ENCODE assay signal across 8 mouse cellular contexts in genomic region chr11:78177437-78177836, GRCm38 (mm10). TPM values are rescaled to one million over a fixed set of nuclear protein-coding genes. Genes with fewer than 3 reads are reported as not detected.
DNase-seq lines count a peak whose midpoint lies in the region; ATAC-seq and TF ChIP-seq lines count a peak whose summit lies in the region.

No protein-coding gene starts in this region.

- no peak for TF ChIP-seq POLR2A in thymus, adult 2 months (IDR thresholded peaks at IDR 0.05; ENCODE audit: control insufficient read depth, extremely low read depth, insufficient read depth, low read length, poor library complexity)

- no peak overlapping the region for H3K27ac ChIP-seq in thymus, adult 2 months (ENCODE audit: control insufficient read depth, insufficient read depth, low read length)
- peak overlapping the region; percentile 94 for H3K27ac ChIP-seq in lung, postnatal 0 days (ENCODE audit: low read length)
- peak overlapping the region; percentile 97 for H3K27ac ChIP-seq in stomach, postnatal 0 days (replicated peaks)

- peak overlapping the region; percentile 62 for H3K4me3 ChIP-seq in thymus, adult 2 months (ENCODE audit: control insufficient read depth, insufficient read depth, low read length)
- H3K4me3 ChIP-seq in lung, postnatal 0 days (ENCODE audit: low read depth, low read length), result peak overlapping the region; percentile 52
- peak overlapping the region; percentile 58 for H3K4me3 ChIP-seq in stomach, postnatal 0 days (ENCODE audit: low read depth, low read length)

- H3K4me1 ChIP-seq in thymus, adult 2 months (replicated peaks; ENCODE audit: control insufficient read depth, insufficient read depth, low read length), result peaks cover 15% of the 10 kb centered on the region
- peaks cover 13% of the 10 kb centered on the region; the same call in 1 of the 2 replicates for H3K4me1 ChIP-seq in lung, postnatal 0 days (ENCODE audit: insufficient read depth, low read depth, low read length)
- no peaks in the 10 kb centered on the region for H3K4me1 ChIP-seq in stomach, postnatal 0 days (replicated peaks; ENCODE audit: control insufficient read depth, insufficient read depth)

- peak; percentile 41 for ATAC-seq in erythroid progenitor cell, adult 5-6 weeks (replicated peaks; ENCODE audit: low FRiP score, poor library complexity, severe bottlenecking)
- peak; percentile 5 for ATAC-seq in lung, postnatal 0 days
- ATAC-seq in stomach, postnatal 0 days (ENCODE audit: low FRiP score, low TSS enrichment), result peak; percentile 59

- 1% methylated on average over 10 of the region's 10 CpGs for WGBS in thymus, adult 2 months
- WGBS in lung, postnatal 0 days, result 0% methylated on average over 10 of the region's 10 CpGs
- WGBS in stomach, postnatal 0 days, result 0% methylated on average over 10 of the region's 10 CpGs

- peak overlapping the region; percentile 89 for H3K4me2 ChIP-seq in lung, postnatal 0 days (replicated peaks; ENCODE audit: low read depth, low read length)
- peak overlapping the region; percentile 95 for H3K4me2 ChIP-seq in stomach, postnatal 0 days (replicated peaks; ENCODE audit: low read depth)

- H3K27me3 ChIP-seq in thymus, adult 2 months (ENCODE audit: control insufficient read depth, insufficient read depth, low read length), result no peaks in the 10 kb centered on the region
- H3K27me3 ChIP-seq in lung, postnatal 0 days (replicated peaks; ENCODE audit: insufficient read depth, low read length), result no peaks in the 10 kb centered on the region
- H3K27me3 ChIP-seq in stomach, postnatal 0 days (ENCODE audit: control insufficient read depth, insufficient read depth, low read length), result no peaks in the 10 kb centered on the region

- no peak for TF ChIP-seq CTCF in thymus, adult 2 months (IDR thresholded peaks at IDR 0.05; ENCODE audit: borderline replicate concordance, control insufficient read depth, extremely low read depth, insufficient read depth, low read length, poor library complexity)
- TF ChIP-seq CTCF in lung, postnatal 0 days (IDR thresholded peaks at IDR 0.05), result no peak
- no peak for TF ChIP-seq CTCF in stomach, postnatal 0 days (IDR thresholded peaks at IDR 0.05; ENCODE audit: low read depth)

- peak overlapping the region; percentile 9; the same call in 1 of the 2 replicates for H3K9ac ChIP-seq in lung, postnatal 0 days (replicated peaks; ENCODE audit: low read depth)
- peak overlapping the region; percentile 67 for H3K9ac ChIP-seq in stomach, postnatal 0 days (ENCODE audit: low read length)

- TF ChIP-seq EP300 in lung, postnatal 0 days (IDR thresholded peaks at IDR 0.05), result no peak
- peak; percentile 72 for TF ChIP-seq EP300 in stomach, postnatal 0 days (optimal IDR thresholded peaks at IDR 0.05)

- H3K36me3 ChIP-seq in thymus, adult 2 months (ENCODE audit: control insufficient read depth, insufficient read depth, low read length), result peaks cover 17% of the 10 kb centered on the region
- peaks cover 11% of the 10 kb centered on the region; the same call in 1 of the 2 replicates for H3K36me3 ChIP-seq in lung, postnatal 0 days (ENCODE audit: insufficient read depth, low read length)
- peaks cover 3% of the 10 kb centered on the region; the same call in 1 of the 2 replicates for H3K36me3 ChIP-seq in stomach, postnatal 0 days (ENCODE audit: control insufficient read depth, insufficient read depth, low read length)

- no peak for DNase-seq in thymus, adult 2 months
- no peak for DNase-seq in thymus, postnatal 0 days (ENCODE audit: low spot score)
- peak; percentile 89 to 96 for DNase-seq in kidney, adult 8-10 months
- peak; percentile 76 for DNase-seq in lung, postnatal 0 days (ENCODE audit: low spot score)
- DNase-seq in stomach, postnatal 0 days (ENCODE audit: low spot score), result peak; percentile 73
- no peak for DNase-seq in gastrocnemius, adult 18-20 months (ENCODE audit: low spot score)
- DNase-seq in thymus, postnatal 4 days, result no peak

- no peaks in the 10 kb centered on the region for H3K9me3 ChIP-seq in lung, postnatal 0 days (ENCODE audit: low read length)
- no peaks in the 10 kb centered on the region for H3K9me3 ChIP-seq in stomach, postnatal 0 days (ENCODE audit: control insufficient read depth, low read length)

RNA-seq across cellular contexts. Expression of gene Tlcd1, which starts 0.9 kb away (rescaled TPM):
- 30.0 and 33.1 TPM in 2 replicates for polyA plus RNA-seq in thymus, adult 2 months (2012; rRNA removed)
- polyA plus RNA-seq in thymus, postnatal 0 days (2015; fragmentation: Nextera tagmentation; extraction: Ambion mirVana), result 12.2 and 13.5 TPM in 2 replicates
- total RNA-seq in erythroid progenitor cell, adult 5-6 weeks (2015; ENCODE audit: low replicate concordance), result 174 and 194 TPM in 2 replicates
- total RNA-seq in erythroid progenitor cell, adult 5-6 weeks (2017; ENCODE audit: low replicate concordance), result 107 and 197 TPM in 2 replicates
- 18.2 and 20.0 TPM in 2 replicates for polyA plus RNA-seq in lung, postnatal 0 days (2015; fragmentation: Nextera tagmentation; extraction: Ambion mirVana)
- polyA plus RNA-seq in stomach, postnatal 0 days (2015; fragmentation: Nextera tagmentation; extraction: Ambion mirVana), result 41.3 and 45.6 TPM in 2 replicates
- 1 to 10 TPM; 1.5 to 2.2 TPM for total RNA-seq in gastrocnemius, adult 18-20 months (2021)

RNA-seq across cellular contexts. Expression of gene Nek8, which starts 1.0 kb away (rescaled TPM):
- 27.0 and 27.4 TPM in 2 replicates for polyA plus RNA-seq in thymus, adult 2 months (2012; rRNA removed)
- polyA plus RNA-seq in thymus, postnatal 0 days (2015; fragmentation: Nextera tagmentation; extraction: Ambion mirVana), result 14.1 and 14.5 TPM in 2 replicates
- 43.2 and 79.6 TPM in 2 replicates for total RNA-seq in erythroid progenitor cell, adult 5-6 weeks (2015; ENCODE audit: low replicate concordance)
- total RNA-seq in erythroid progenitor cell, adult 5-6 weeks (2017; ENCODE audit: low replicate concordance), result 35.9 and 76.8 TPM in 2 replicates
- 11.7 and 14.4 TPM in 2 replicates for polyA plus RNA-seq in lung, postnatal 0 days (2015; fragmentation: Nextera tagmentation; extraction: Ambion mirVana)
- 6.4 and 7.4 TPM in 2 replicates for polyA plus RNA-seq in stomach, postnatal 0 days (2015; fragmentation: Nextera tagmentation; extraction: Ambion mirVana)
- under 1 TPM; 0.37 to 0.50 TPM for total RNA-seq in gastrocnemius, adult 18-20 months (2021)

RNA-seq across cellular contexts. Expression of gene Rpl23a, which starts 5.9 kb away (rescaled TPM):
- polyA plus RNA-seq in thymus, adult 2 months (2012; rRNA removed), result 193 and 312 TPM in 2 replicates
- 1,919 and 1,995 TPM in 2 replicates for polyA plus RNA-seq in thymus, postnatal 0 days (2015; fragmentation: Nextera tagmentation; extraction: Ambion mirVana)
- 1,034 and 1,190 TPM in 2 replicates for total RNA-seq in erythroid progenitor cell, adult 5-6 weeks (2015; ENCODE audit: low replicate concordance)
- total RNA-seq in erythroid progenitor cell, adult 5-6 weeks (2017; ENCODE audit: low replicate concordance), result 811 and 1,012 TPM in 2 replicates
- 991 and 1,079 TPM in 2 replicates for polyA plus RNA-seq in lung, postnatal 0 days (2015; fragmentation: Nextera tagmentation; extraction: Ambion mirVana)
- polyA plus RNA-seq in stomach, postnatal 0 days (2015; fragmentation: Nextera tagmentation; extraction: Ambion mirVana), result 1,145 and 1,168 TPM in 2 replicates
- total RNA-seq in gastrocnemius, adult 18-20 months (2021), result 100 to 1,000 TPM; 845 to 889 TPM

RNA-seq across cellular contexts. Expression of gene Rab34, which starts 10.8 kb away (rescaled TPM):
- 15.4 and 18.5 TPM in 2 replicates for polyA plus RNA-seq in thymus, adult 2 months (2012; rRNA removed)
- polyA plus RNA-seq in thymus, postnatal 0 days (2015; fragmentation: Nextera tagmentation; extraction: Ambion mirVana), result 26.4 and 29.6 TPM in 2 replicates
- total RNA-seq in erythroid progenitor cell, adult 5-6 weeks (2015; ENCODE audit: low replicate concordance), result 2.9 TPM in 1 of 2 replicates, not detected in the other
- total RNA-seq in erythroid progenitor cell, adult 5-6 weeks (2017; ENCODE audit: low replicate concordance), result 2.6 and 7.1 TPM in 2 replicates
- 103 and 104 TPM in 2 replicates for polyA plus RNA-seq in lung, postnatal 0 days (2015; fragmentation: Nextera tagmentation; extraction: Ambion mirVana)
- 59.0 and 61.4 TPM in 2 replicates for polyA plus RNA-seq in stomach, postnatal 0 days (2015; fragmentation: Nextera tagmentation; extraction: Ambion mirVana)
- total RNA-seq in gastrocnemius, adult 18-20 months (2021), result 1 to 10 TPM; 2.5 to 3.5 TPM

RNA-seq across cellular contexts. Expression of gene Traf4, which starts 12.0 kb away (rescaled TPM):
- polyA plus RNA-seq in thymus, adult 2 months (2012; rRNA removed), result 275 TPM in 2 replicates
- polyA plus RNA-seq in thymus, postnatal 0 days (2015; fragmentation: Nextera tagmentation; extraction: Ambion mirVana), result 57.5 and 58.6 TPM in 2 replicates
- 11.3 and 35.3 TPM in 2 replicates for total RNA-seq in erythroid progenitor cell, adult 5-6 weeks (2015; ENCODE audit: low replicate concordance)
- total RNA-seq in erythroid progenitor cell, adult 5-6 weeks (2017; ENCODE audit: low replicate concordance), result 14.6 and 16.1 TPM in 2 replicates
- polyA plus RNA-seq in lung, postnatal 0 days (2015; fragmentation: Nextera tagmentation; extraction: Ambion mirVana), result 33.0 and 33.9 TPM in 2 replicates
- polyA plus RNA-seq in stomach, postnatal 0 days (2015; fragmentation: Nextera tagmentation; extraction: Ambion mirVana), result 22.4 and 26.9 TPM in 2 replicates
- total RNA-seq in gastrocnemius, adult 18-20 months (2021), result 1 to 10 TPM; 2.0 to 2.2 TPM

Comparison
In these comparisons a context has a peak if more than half of its experiments do, and no peak if none do; other contexts are left out.
1. DNase-seq: peak in kidney, adult 8-10 months (2 of 2), lung, postnatal 0 days (single experiment) and stomach, postnatal 0 days (single experiment); none in thymus, adult 2 months (single experiment), thymus, postnatal 0 days (single experiment), gastrocnemius, adult 18-20 months (single experiment) and thymus, postnatal 4 days (single experiment).
2. ATAC-seq: peak in every context shown above with its lines; median percentile 59 in stomach, postnatal 0 days; 41 in erythroid progenitor cell, adult 5-6 weeks; 5 in lung, postnatal 0 days.
3. Peak in every context shown above with its lines, with median percentiles within 50 percentile points of each other: H3K4me3 ChIP-seq.